Mouse (Mus musculus) ES-E14 (cell line): ENCODE measurements at regions not wholly inside any gene's neighbourhood (a gene's known extent, or its start where the extent isn't known, plus 50 kb on each side); places are given as distances from the start of the nearest gene placed in this dataset.

ENCODE experiments used
- DNase-seq: peaks from one replicate; pipeline ENCODE4 v3.0.0-alpha.2; 2013; ENCODE audit warnings: low read depth, low spot score
- H3K27ac ChIP-seq: 2 replicates; pipeline ENCODE4 v1.5.1; 2012; ENCODE audit warnings: low read depth, mild to moderate bottlenecking, low read length, moderate library complexity, mixed read lengths; ENCODE audit not compliant: poor library complexity, insufficient read depth, severe bottlenecking
- H3K36me3 ChIP-seq: 2 replicates; pipeline ENCODE4 v1.6.1; 2012; ENCODE audit warnings: mild to moderate bottlenecking, low read length, moderate library complexity, mixed read lengths; ENCODE audit not compliant: control insufficient read depth, poor library complexity, insufficient read depth, severe bottlenecking
- H3K4me1 ChIP-seq, 2 experiments: fragments of 150-350 bp in 1 of 2; sonication (generic) in 1 of 2; 2 replicates each; pipeline ENCODE4 v1.6.1; 2012; ENCODE audit warnings: low read length in 2 of 2, mild to moderate bottlenecking in 1 of 2, mixed read lengths in 1 of 2; ENCODE audit not compliant: control insufficient read depth in 2 of 2, insufficient read depth in 2 of 2, poor library complexity in 1 of 2
- H3K4me3 ChIP-seq, 2 experiments: fragments of 150-350 bp in 1 of 2; sonication (generic) in 1 of 2; 2 replicates each; pipeline ENCODE4 v1.5.1; 2012; ENCODE audit warnings: low read length in 2 of 2, low read depth in 1 of 2, mild to moderate bottlenecking in 1 of 2, mixed read lengths in 1 of 2; ENCODE audit not compliant: insufficient read depth in 1 of 2, poor library complexity in 1 of 2, severe bottlenecking in 1 of 2
- H3K9ac ChIP-seq: 2 replicates; pipeline ENCODE4 v1.6.1; 2012; ENCODE audit warnings: low read depth, mild to moderate bottlenecking, low read length, mixed read lengths; ENCODE audit not compliant: poor library complexity, insufficient read depth, severe bottlenecking
- H3K9me3 ChIP-seq: fragments of 150-350 bp; sonication (generic); 2 replicates; pipeline ENCODE4 v1.6.1; 2012; ENCODE audit warnings: low read depth, mild to moderate bottlenecking, low read length; ENCODE audit not compliant: control insufficient read depth, insufficient read depth
- CHD2 ChIP-seq: IDR thresholded peaks from 2 replicates; pipeline ENCODE4 v1.6.1; 2014; ENCODE audit warnings: mild to moderate bottlenecking, low read depth, low read length, inconsistent platforms
- HCFC1 ChIP-seq: IDR thresholded peaks from 2 replicates; pipeline ENCODE4 v1.6.1; 2012; ENCODE audit warnings: low read length, inconsistent platforms, borderline replicate concordance; ENCODE audit not compliant: insufficient read depth
- MAFK ChIP-seq: IDR thresholded peaks from 2 replicates; pipeline ENCODE4 v1.6.1; 2014; ENCODE audit warnings: mild to moderate bottlenecking, low read depth, low read length, inconsistent platforms; ENCODE audit not compliant: insufficient read depth
- ZC3H11A ChIP-seq: IDR thresholded peaks from 2 replicates; pipeline ENCODE4 v1.6.1; 2012; ENCODE audit warnings: low read depth, mild to moderate bottlenecking, inconsistent platforms, low read length, borderline replicate concordance
- ZNF384 ChIP-seq: IDR thresholded peaks from 2 replicates; pipeline ENCODE4 v1.6.1; 2012; ENCODE audit warnings: low read depth, low read length, inconsistent platforms
- in situ Hi-C, 2 experiments: fragments of 600-800 bp; cut with MboI; formaldehyde crosslinking; loops; one replicate each; pipeline ENCODE4 v1.15.1; 2025; ENCODE audit warnings: low sequenced_read_pairs in 2 of 2, inconsistent platforms in 1 of 2; ENCODE audit not compliant: unreplicated experiment in 2 of 2

DNA sequence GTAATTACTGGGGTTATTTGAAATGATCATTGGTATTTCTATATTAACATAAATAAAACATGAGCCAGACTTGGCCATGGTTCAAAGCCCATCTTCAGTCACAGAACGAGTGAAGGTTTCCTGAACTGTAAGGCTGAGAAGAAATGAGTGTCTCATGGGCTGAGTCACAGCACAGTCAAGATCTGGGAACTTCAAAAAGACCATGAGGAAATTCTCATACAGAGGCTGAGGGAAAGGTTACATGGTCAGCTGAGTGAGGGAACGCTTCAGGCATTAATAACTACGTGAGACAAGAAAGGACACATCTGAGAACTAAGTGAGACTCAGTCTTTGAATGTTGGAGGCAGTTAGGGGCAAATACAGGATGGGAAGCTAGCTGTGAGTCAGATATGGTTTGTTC is 101.9 kb downstream of the Ankrd50 start:
- Histone ChIP-seq H3K4me3 (no peak overlapping the region), H3K4me1 (no peaks in the 10 kb centered on the region), H3K36me3 (no peaks in the 10 kb centered on the region), H3K9me3 (no peaks in the 10 kb centered on the region), H3K9ac (no peak overlapping the region), H3K27ac (no peak overlapping the region)
- in situ Hi-C loops, result no loop called here
- DNase-seq, result no peak
- TF ChIP-seq HCFC1 (no peak), MAFK (no peak), ZNF384 (no peak), ZC3H11A (no peak), CHD2 (no peak)

DNA sequence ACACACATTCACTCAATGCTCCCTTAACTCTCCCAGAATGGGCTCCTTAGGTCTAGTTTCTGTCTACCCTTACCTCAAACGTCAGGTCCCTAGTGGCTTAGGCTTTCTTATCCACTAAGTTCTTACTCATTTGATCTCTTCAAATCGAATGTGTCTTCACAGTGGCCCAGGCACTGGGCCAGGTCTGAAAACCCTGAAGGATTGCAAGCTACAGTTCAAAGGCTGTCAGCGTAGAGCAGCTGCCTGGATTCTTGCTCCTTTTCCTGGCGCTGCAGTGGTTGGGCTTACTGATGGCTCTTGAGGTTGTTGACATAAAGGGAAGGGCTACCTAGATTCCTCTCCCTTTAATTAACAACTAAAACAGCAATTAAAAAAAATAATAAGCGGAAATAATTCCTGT is 103.0 kb downstream of the Ankrd50 start:
- in situ Hi-C loops, result no loop called here
- no peak for TF ChIP-seq HCFC1
- no peak for TF ChIP-seq CHD2
- TF ChIP-seq MAFK, result no peak
- TF ChIP-seq ZC3H11A, result no peak
- no peak for TF ChIP-seq ZNF384
- Histone ChIP-seq H3K4me1 (no peaks in the 10 kb centered on the region), H3K9me3 (no peaks in the 10 kb centered on the region), H3K36me3 (no peaks in the 10 kb centered on the region), H3K4me3 (no peak overlapping the region), H3K9ac (no peak overlapping the region), H3K27ac (no peak overlapping the region)
- no peak for DNase-seq

DNA sequence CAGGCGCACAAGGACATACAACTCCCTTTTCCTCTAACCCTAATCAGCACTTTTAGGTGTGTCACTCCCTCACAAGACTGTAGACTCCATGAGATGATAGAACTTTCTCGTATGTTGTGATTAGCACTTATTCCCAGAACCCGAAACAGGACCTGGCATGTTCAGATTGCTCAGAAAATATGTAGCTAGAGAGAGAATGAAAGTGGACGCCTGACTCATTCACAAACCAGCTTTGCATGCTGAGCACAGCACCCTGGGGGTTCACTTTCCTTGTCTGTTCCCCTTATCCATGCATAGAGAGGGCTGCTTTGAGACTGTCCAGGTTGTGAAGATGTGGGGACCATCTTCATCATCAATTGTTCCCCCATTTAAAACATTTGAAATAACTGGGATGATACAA is 111.0 kb downstream of the Ankrd50 start:
- no peak overlapping the region for H3K4me3 ChIP-seq
- no peak for TF ChIP-seq ZNF384
- no peak for TF ChIP-seq HCFC1
- TF ChIP-seq MAFK, result no peak
- TF ChIP-seq CHD2, result no peak
- TF ChIP-seq ZC3H11A, result no peak
- H3K27ac ChIP-seq, result no peak overlapping the region
- DNase-seq, result no peak
- no peaks in the 10 kb centered on the region for H3K4me1 ChIP-seq
- in situ Hi-C loops, result no loop called here
- no peak overlapping the region for H3K9ac ChIP-seq
- H3K36me3 ChIP-seq, result no peaks in the 10 kb centered on the region
- H3K9me3 ChIP-seq, result no peaks in the 10 kb centered on the region

DNA sequence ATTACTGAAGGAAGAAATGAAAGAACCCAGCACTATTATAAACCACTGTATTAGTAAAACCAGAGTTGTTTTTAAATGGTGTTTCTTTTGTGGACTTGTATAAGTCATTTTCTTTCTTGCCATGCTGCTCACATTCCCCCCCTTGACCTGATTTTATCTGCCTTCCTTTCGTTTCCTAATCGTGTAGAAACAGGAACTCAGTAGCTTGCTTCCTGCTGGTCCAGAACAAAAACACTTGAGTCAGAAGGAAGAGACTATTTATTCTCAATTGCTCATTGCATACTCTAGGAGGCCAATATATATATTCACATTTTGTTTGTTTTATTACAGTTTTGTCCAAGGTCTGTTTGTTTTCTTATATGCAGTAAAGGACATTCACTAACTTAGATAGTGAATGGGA is 112.9 kb downstream of the Ankrd50 start:
- H3K36me3 ChIP-seq, result no peaks in the 10 kb centered on the region
- H3K4me1 ChIP-seq, result no peaks in the 10 kb centered on the region
- H3K4me3 ChIP-seq, result no peak overlapping the region
- in situ Hi-C loops, result no loop called here
- no peak overlapping the region for H3K9ac ChIP-seq
- TF ChIP-seq ZC3H11A (no peak), MAFK (no peak), ZNF384 (no peak), CHD2 (no peak), HCFC1 (no peak)
- no peak overlapping the region for H3K27ac ChIP-seq
- DNase-seq, result no peak
- H3K9me3 ChIP-seq, result no peaks in the 10 kb centered on the region

DNA sequence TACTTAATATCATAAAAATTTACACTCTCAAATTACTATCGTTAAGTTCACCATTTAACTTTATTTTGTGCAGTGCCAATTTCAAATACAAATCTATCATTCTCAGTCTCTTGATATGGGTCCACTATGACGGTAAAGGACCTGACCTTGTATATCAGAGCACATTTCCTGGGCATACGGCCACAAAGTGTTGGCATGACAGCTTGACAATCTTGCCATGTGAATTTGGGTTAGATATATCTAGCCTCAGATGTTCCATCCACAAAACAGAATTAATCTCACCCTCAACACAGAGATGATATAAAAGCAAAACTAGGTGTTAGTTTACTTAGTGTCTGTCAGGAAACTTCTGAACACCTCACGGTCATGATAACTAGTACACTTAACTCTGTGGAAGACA is 120.8 kb downstream of the Ankrd50 start:
- H3K27ac ChIP-seq, result no peak overlapping the region
- no peak overlapping the region for H3K9ac ChIP-seq
- H3K36me3 ChIP-seq, result no peaks in the 10 kb centered on the region
- in situ Hi-C loops, result no loop called here
- no peak for TF ChIP-seq ZC3H11A
- no peak for TF ChIP-seq HCFC1
- TF ChIP-seq MAFK, result no peak
- no peak for TF ChIP-seq ZNF384
- TF ChIP-seq CHD2, result no peak
- no peak overlapping the region for H3K4me3 ChIP-seq
- no peak for DNase-seq
- no peaks in the 10 kb centered on the region for H3K9me3 ChIP-seq
- no peaks in the 10 kb centered on the region for H3K4me1 ChIP-seq
